Mouse (Mus musculus) bone marrow, adult 2 months (tissue): ENCODE measurements around the gene Itch. TPM values are rescaled to one million over a fixed set of nuclear protein-coding genes. Genes with fewer than 3 reads are reported as not detected.
A peak's percentile ranks its signal among the peaks of the same experiment; 100 is the strongest.

ENCODE experiments used
- H3K27ac ChIP-seq: fragments of 200-500 bp; 2 replicates; pipeline ENCODE4 v1.5.1; 2012; ENCODE audit warnings: low read depth, mild to moderate bottlenecking, control low read depth, inconsistent platforms, low read length; ENCODE audit not compliant: control insufficient read depth, poor library complexity, insufficient read depth
- H3K4me1 ChIP-seq: fragments of 200-500 bp; 2 replicates; pipeline ENCODE4 v1.6.1; 2011; ENCODE audit warnings: low read length; ENCODE audit not compliant: control insufficient read depth, insufficient read depth
- H3K4me3 ChIP-seq: fragments of 200-500 bp; replicated peaks from 2 replicates; pipeline ENCODE3; 2011; ENCODE audit warnings: mild to moderate bottlenecking, low read depth, low read length, control low read depth; ENCODE audit not compliant: control insufficient read depth
- CTCF ChIP-seq: fragments of 200-500 bp; IDR thresholded peaks from 2 replicates; pipeline ENCODE4 v1.5.1; 2011; ENCODE audit warnings: low read length, control low read depth; ENCODE audit not compliant: control insufficient read depth, insufficient read depth
- POLR2A ChIP-seq: fragments of 200-500 bp; IDR thresholded peaks from 2 replicates; pipeline ENCODE4 v1.6.1; 2011; ENCODE audit warnings: low read depth, mild to moderate bottlenecking, control low read depth, low read length, borderline replicate concordance; ENCODE audit not compliant: control insufficient read depth
- WGBS: fragments of 180-500 bp; shearing (Covaris S2); methylation state at CpG from one replicate; pipeline ENCODE4 v1.1.7; 2018; 5-methylcytosine and 5-hydroxymethylcytosine counted together
- polyA plus RNA-seq: library from polyadenylated mRNA; stranded (reverse); fragments of >200 nt; gene quantifications from 2 replicates; pipeline ENCODE4 v1.2.4, GENCODE M21; 2011; ENCODE audit warnings: low replicate concordance; ENCODE audit not compliant: missing spikeins, insufficient read depth, insufficient read length

Gene Itch
- polyA plus RNA-seq, 1 experiment, result 21.0 TPM

GRCm38 (mm10) chr2:155240915-155241314, 107.6 kb downstream of the Itch start:
- TF ChIP-seq CTCF (peak; percentile 47), POLR2A (no peak)
- peaks cover 5% of the 10 kb centered on the region for H3K4me1 ChIP-seq
- H3K4me3 ChIP-seq, result no peak overlapping the region
- H3K27ac ChIP-seq, result no peak overlapping the region
- WGBS, result 79% methylated on average over 4 of the region's 4 CpGs

- H3K4me3 ChIP-seq, result no peak overlapping the region
- no peak overlapping the region for H3K27ac ChIP-seq
- peaks cover 5% of the 10 kb centered on the region for H3K4me1 ChIP-seq
- 86% methylated on average over 7 of the region's 7 CpGs for WGBS
- TF ChIP-seq CTCF (no peak), POLR2A (no peak)
These were observed 109.1 kb downstream of the Itch start for GRCm38 (mm10) chr2:155242296-155242855.

GRCm38 (mm10) chr2:155246231-155246630, 112.9 kb downstream of the Itch start:
- WGBS, result 82% methylated on average over 4 of the region's 4 CpGs
- Histone ChIP-seq H3K27ac (no peak overlapping the region), H3K4me1 (peaks cover 2% of the 10 kb centered on the region; the same call in 1 of the 2 replicates), H3K4me3 (no peak overlapping the region)
- no peak for TF ChIP-seq POLR2A
- TF ChIP-seq CTCF, result no peak

GRCm38 (mm10) chr2:155248206-155248605, 114.9 kb downstream of the Itch start:
- 70% methylated on average over 1 of the region's 1 CpGs for WGBS
- Histone ChIP-seq H3K4me1 (no peaks in the 10 kb centered on the region), H3K4me3 (no peak overlapping the region), H3K27ac (no peak overlapping the region)
- TF ChIP-seq POLR2A, result no peak
- TF ChIP-seq CTCF, result no peak

- H3K4me1 ChIP-seq, result no peaks in the 10 kb centered on the region
- TF ChIP-seq POLR2A, result no peak
- no peak for TF ChIP-seq CTCF
- 82% methylated on average over 2 of the region's 2 CpGs for WGBS
- no peak overlapping the region for H3K4me3 ChIP-seq
- H3K27ac ChIP-seq, result no peak overlapping the region
These were observed 115.4 kb downstream of the Itch start for GRCm38 (mm10) chr2:155248718-155249117.

- Histone ChIP-seq H3K4me1 (no peaks in the 10 kb centered on the region), H3K4me3 (no peak overlapping the region), H3K27ac (no peak overlapping the region)
- WGBS, result 52% methylated on average over 5 of the region's 5 CpGs
- TF ChIP-seq CTCF, result no peak
These were observed 116.3 kb downstream of the Itch start for GRCm38 (mm10) chr2:155249588-155249987.

GRCm38 (mm10) chr2:155265526-155265925, 132.2 kb downstream of the Itch start:
- no peak overlapping the region for H3K27ac ChIP-seq
- no peaks in the 10 kb centered on the region for H3K4me1 ChIP-seq
- no peak overlapping the region for H3K4me3 ChIP-seq
- TF ChIP-seq POLR2A (no peak), CTCF (no peak)
- WGBS, result 89% methylated on average over 6 of the region's 6 CpGs

GRCm38 (mm10) chr2:155266896-155267295, 133.6 kb downstream of the Itch start:
- WGBS, result 73% methylated on average over 5 of the region's 5 CpGs
- TF ChIP-seq CTCF (no peak), POLR2A (no peak)
- Histone ChIP-seq H3K4me1 (no peaks in the 10 kb centered on the region), H3K27ac (no peak overlapping the region), H3K4me3 (no peak overlapping the region)

- no peaks in the 10 kb centered on the region for H3K4me1 ChIP-seq
- TF ChIP-seq POLR2A (no peak), CTCF (0 out of 2 replicates have a peak, but pooled peaks have one; percentile 22)
- 81% methylated on average over 6 of the region's 6 CpGs for WGBS
- no peak overlapping the region for H3K27ac ChIP-seq
- H3K4me3 ChIP-seq, result no peak overlapping the region
These were observed 138.6 kb downstream of the Itch start for GRCm38 (mm10) chr2:155271957-155272356.
